Mouse (Mus musculus) forebrain, embryonic 12.5 days (tissue): ENCODE measurements around the gene Irf3. TPM values are rescaled to one million over a fixed set of nuclear protein-coding genes. Genes with fewer than 3 reads are reported as not detected.
"Not testable (repeated sequence)": the region's sequence is repeated elsewhere in the genome, so short reads cannot be mapped to it uniquely, and the experiment has no call there.

Source experiments
- ATAC-seq: fragments of 200-750 bp; cut with Nextera tagmentation; 2 replicates; pipeline ENCODE4 v1.8.0; 2017; ENCODE audit warnings: moderate TSS enrichment; ENCODE audit not compliant: low FRiP score
- H3K27ac ChIP-seq: fragments of 300-500 bp; sonication (generic); 2 replicates; pipeline ENCODE4 v1.5.1; 2016; ENCODE audit warnings: mild to moderate bottlenecking
- H3K27me3 ChIP-seq: fragments of 300-500 bp; sonication (generic); 2 replicates; pipeline ENCODE4 v1.6.1; 2016; ENCODE audit warnings: mild to moderate bottlenecking
- H3K36me3 ChIP-seq: fragments of 300-500 bp; sonication (generic); replicated peaks from 2 replicates; pipeline ENCODE4 v1.6.1; 2016; ENCODE audit warnings: mild to moderate bottlenecking
- H3K4me1 ChIP-seq: fragments of 300-500 bp; sonication (generic); 2 replicates; pipeline ENCODE4 v1.6.1; 2016
- H3K4me2 ChIP-seq: fragments of 300-500 bp; sonication (generic); 2 replicates; pipeline ENCODE4 v1.6.1; 2016; ENCODE audit warnings: mild to moderate bottlenecking, moderate library complexity
- H3K4me3 ChIP-seq: fragments of 300-500 bp; sonication (generic); replicated peaks from 2 replicates; pipeline ENCODE4 v1.5.1; 2016; ENCODE audit warnings: mild to moderate bottlenecking
- H3K9ac ChIP-seq: fragments of 300-500 bp; sonication (generic); 2 replicates; pipeline ENCODE4 v1.6.1; 2016; ENCODE audit warnings: mild to moderate bottlenecking
- H3K9me3 ChIP-seq: fragments of 300-500 bp; sonication (generic); 2 replicates; pipeline ENCODE4 v1.6.1; 2016
- WGBS: fragments of 180-500 bp; shearing (Covaris S2); methylation state at CpG from one replicate; pipeline ENCODE4 v1.1.7; 2016; 5-methylcytosine and 5-hydroxymethylcytosine counted together
- polyA plus RNA-seq: library from polyadenylated mRNA; unstranded; fragments of >200 nt; fragmentation: Nextera tagmentation; extraction: Ambion mirVana; gene quantifications from 2 replicates; pipeline ENCODE4 v1.2.1, GENCODE M21; 2016

Gene Irf3
- polyA plus RNA-seq, 1 experiment from 2014 or later, result 72.4 TPM

- H3K36me3 ChIP-seq, result peaks cover 33% of the 10 kb centered on the region
- peak overlapping the region; percentile 90 for H3K9ac ChIP-seq
- peak overlapping the region; percentile 83 for H3K27ac ChIP-seq
- peak overlapping the region; percentile 79 for H3K4me2 ChIP-seq
- no peaks in the 10 kb centered on the region for H3K9me3 ChIP-seq
- H3K27me3 ChIP-seq, result peaks cover 23% of the 10 kb centered on the region
- no peak for ATAC-seq
- H3K4me1 ChIP-seq, result peaks cover 28% of the 10 kb centered on the region
- 1% methylated on average over 20 of the region's 20 CpGs for WGBS
- H3K4me3 ChIP-seq, result peak overlapping the region; percentile 95
These were observed 18.0 kb downstream of the Irf3 start for GRCm38 (mm10) chr7:45015344-45015956.

- peak within 1 kb of the TSS; percentile 95 for H3K4me3 ChIP-seq
- no peaks in the 10 kb centered on the region for H3K9me3 ChIP-seq
- peaks cover 29% of the 10 kb centered on the region for H3K36me3 ChIP-seq
- peaks cover 28% of the 10 kb centered on the region for H3K4me1 ChIP-seq
- under 1% methylated on average over 68 of the region's 69 CpGs for WGBS
- H3K27me3 ChIP-seq, result peaks cover 24% of the 10 kb centered on the region
- ATAC-seq, result peak; percentile 93
- H3K9ac ChIP-seq, result peak within 1 kb of the TSS; percentile 90
- H3K4me2 ChIP-seq, result peak within 1 kb of the TSS; percentile 94
- H3K27ac ChIP-seq, result peak within 1 kb of the TSS; percentile 91
These were observed 18.6 kb downstream of the Irf3 start, which contains the start of gene Scaf1 for GRCm38 (mm10) chr7:45015957-45016612. Gene Scaf1 (minus strand): TSS chr7:45016363.

DNA sequence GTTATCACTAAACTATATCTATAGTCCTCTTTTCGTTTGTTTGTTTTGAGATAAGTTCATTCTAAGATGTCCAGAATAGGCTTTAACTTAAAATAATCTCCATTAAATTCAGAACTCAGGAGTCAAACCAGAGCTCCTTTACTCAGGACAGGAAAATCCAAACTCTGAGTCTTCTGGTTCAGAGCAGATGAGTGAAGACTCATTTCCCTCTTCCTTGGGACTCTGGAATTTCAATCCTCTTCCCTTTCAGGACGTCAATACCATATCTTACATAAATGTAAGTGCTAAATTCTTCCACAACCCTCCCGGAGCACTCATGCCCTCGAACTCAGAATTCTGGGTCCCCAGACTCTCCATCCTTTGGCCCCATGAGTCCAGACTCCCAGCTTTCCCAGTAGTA lies 19.3 kb downstream of the Irf3 start:
- Histone ChIP-seq H3K36me3 (peaks cover 23% of the 10 kb centered on the region), H3K9ac (peak overlapping the region; percentile 57), H3K9me3 (no peaks in the 10 kb centered on the region), H3K4me2 (peak overlapping the region; percentile 94), H3K27ac (peak overlapping the region; percentile 91), H3K27me3 (peaks cover 24% of the 10 kb centered on the region), H3K4me1 (peaks cover 28% of the 10 kb centered on the region), H3K4me3 (peak overlapping the region; percentile 95)
- WGBS, result 4% methylated on average over 4 of the region's 4 CpGs
- ATAC-seq, result no peak

DNA sequence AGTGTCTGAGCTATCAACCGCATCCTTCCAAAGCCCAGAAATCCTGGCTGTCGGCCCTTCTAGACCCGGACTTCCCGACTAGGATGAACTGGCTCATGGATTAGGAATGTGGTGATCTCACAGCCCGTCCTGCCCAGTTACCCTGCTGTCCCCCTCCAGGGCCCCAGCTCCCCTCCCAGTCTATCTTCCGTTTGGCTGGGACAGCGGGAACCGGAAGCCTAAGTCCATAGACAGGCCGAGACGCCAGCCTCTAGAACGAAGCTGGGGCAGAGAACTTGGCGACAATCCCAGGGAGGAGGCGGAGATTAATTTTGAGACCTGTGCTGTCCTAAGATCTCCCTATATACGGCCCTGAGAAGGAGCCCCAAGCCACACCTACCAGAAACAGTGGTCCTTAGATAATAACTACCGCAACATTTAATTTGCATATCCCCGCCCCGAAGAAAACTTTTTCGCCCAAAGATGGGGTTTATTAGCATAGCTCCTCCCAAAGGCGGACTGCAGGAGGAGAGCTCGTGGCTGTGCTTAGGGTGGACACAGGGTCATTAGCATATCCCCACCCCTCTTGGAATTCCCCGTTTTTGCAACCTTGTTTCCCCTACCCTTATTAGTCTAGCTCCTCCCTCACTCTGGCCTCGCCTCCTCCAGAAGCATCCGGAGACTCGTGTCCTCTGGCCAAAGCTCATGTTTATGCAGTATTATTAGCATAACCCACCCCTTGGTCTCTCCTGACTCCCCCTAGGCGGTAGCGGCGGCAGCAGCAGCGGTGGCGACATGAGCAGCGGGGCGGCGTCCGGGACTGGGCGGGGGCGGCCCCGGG lies 20.0 kb downstream of the Irf3 start, which contains the start of gene Rras:
Gene Rras, plus strand, starts transcription at position 720 of the 820 bp plus-strand sequence.
- under 1% methylated on average over 36 of the region's 36 CpGs for WGBS
- Histone ChIP-seq H3K4me1 (peaks cover 28% of the 10 kb centered on the region), H3K27ac (peak within 1 kb of the TSS; percentile 91), H3K4me2 (peak within 1 kb of the TSS; percentile 94), H3K4me3 (peak within 1 kb of the TSS; percentile 95), H3K9ac (peak within 1 kb of the TSS; percentile 59), H3K27me3 (peaks cover 24% of the 10 kb centered on the region), H3K36me3 (peaks cover 16% of the 10 kb centered on the region), H3K9me3 (no peaks in the 10 kb centered on the region)
- peak; percentile 81 for ATAC-seq

DNA sequence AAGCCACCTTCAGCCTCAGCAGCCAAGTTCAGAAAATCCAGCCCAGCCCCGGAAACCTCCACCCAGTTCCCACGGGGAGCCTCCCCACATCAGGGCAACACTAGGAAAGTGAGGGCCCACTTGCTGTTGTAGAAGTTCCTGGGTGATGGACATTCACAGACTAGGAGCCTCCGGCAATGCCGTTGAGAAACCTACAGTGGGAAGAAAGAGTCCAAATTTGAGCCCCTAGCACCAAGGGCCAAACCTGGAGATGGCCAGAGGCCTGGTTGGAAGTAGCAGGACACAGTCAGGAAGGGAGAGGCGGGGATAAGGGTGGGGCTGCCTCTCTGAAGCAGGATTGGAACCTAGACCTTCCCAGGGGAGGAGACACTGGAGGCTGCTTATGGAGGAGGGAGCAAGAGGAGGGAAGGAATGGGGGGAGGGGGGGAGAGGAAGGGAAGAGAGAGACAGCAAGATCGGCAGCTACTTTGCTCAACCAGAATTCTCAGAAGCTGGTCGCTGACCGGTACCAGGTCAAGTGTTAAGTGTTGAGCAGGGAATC lies 21.7 kb downstream of the Irf3 start:
- peaks cover 24% of the 10 kb centered on the region for H3K27me3 ChIP-seq
- 0 out of 2 replicates have a peak overlapping the region, but pooled peaks have one; percentile 7 for H3K9ac ChIP-seq
- H3K27ac ChIP-seq, result no peak overlapping the region
- no peak overlapping the region for H3K4me3 ChIP-seq
- no peak for ATAC-seq
- peaks cover 26% of the 10 kb centered on the region for H3K4me1 ChIP-seq
- WGBS, result 45% methylated on average over 8 of the region's 8 CpGs
- H3K9me3 ChIP-seq, result no peaks in the 10 kb centered on the region
- no peaks in the 10 kb centered on the region for H3K36me3 ChIP-seq
- no peak overlapping the region for H3K4me2 ChIP-seq

DNA sequence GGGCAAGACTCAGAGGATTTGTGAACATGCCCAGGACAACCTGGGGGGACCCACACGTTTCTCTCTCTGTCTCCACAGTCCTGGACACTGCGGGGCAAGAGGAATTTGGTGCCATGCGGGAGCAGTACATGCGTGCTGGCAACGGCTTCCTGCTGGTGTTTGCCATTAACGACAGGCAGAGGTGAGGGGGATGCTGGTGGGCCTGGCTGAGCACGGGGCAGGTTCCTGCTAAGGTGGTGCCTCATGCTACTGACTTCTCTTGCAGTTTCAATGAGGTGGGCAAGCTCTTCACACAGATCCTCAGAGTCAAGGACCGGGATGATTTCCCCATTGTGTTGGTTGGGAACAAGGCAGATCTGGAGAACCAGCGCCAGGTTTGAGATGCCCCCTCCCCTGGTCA lies 22.8 kb downstream of the Irf3 start:
- Histone ChIP-seq H3K4me3 (no peak overlapping the region), H3K9me3 (no peaks in the 10 kb centered on the region)

GRCm38 (mm10) chr7:45023711-45024110 lies 26.3 kb downstream of the Irf3 start:
- H3K4me3 ChIP-seq, H3K4me1 ChIP-seq, H3K9ac ChIP-seq, H3K4me2 ChIP-seq, H3K9me3 ChIP-seq, ATAC-seq, H3K27ac ChIP-seq: not testable (repeated sequence)
- Histone ChIP-seq H3K27me3 (peaks cover 19% of the 10 kb centered on the region), H3K36me3 (peaks cover 18% of the 10 kb centered on the region)
- 82% methylated on average over 5 of the region's 5 CpGs for WGBS

More for the DNA sequence above, 22.8 kb downstream of the Irf3 start:
- Histone ChIP-seq H3K4me2 (no peak overlapping the region), H3K27me3 (peaks cover 24% of the 10 kb centered on the region), H3K9ac (no peak overlapping the region), H3K36me3 (no peaks in the 10 kb centered on the region), H3K4me1 (peaks cover 15% of the 10 kb centered on the region), H3K27ac (no peak overlapping the region)
- ATAC-seq, result no peak
- 82% methylated on average over 9 of the region's 9 CpGs for WGBS

GRCm38 (mm10) chr7:45024281-45025248 lies 27.1 kb downstream of the Irf3 start:
- Histone ChIP-seq H3K9me3 (no peaks in the 10 kb centered on the region), H3K27me3 (peaks cover 11% of the 10 kb centered on the region), H3K27ac (0 out of 2 replicates have a peak overlapping the region, but pooled peaks have one; percentile 42), H3K36me3 (peaks cover 27% of the 10 kb centered on the region), H3K4me1 (no peaks in the 10 kb centered on the region; the same call in 1 of the 2 replicates), H3K4me2 (no peak overlapping the region), H3K9ac (no peak overlapping the region), H3K4me3 (no peak overlapping the region)
- 89% methylated on average over 15 of the region's 15 CpGs for WGBS
- no peak for ATAC-seq

DNA sequence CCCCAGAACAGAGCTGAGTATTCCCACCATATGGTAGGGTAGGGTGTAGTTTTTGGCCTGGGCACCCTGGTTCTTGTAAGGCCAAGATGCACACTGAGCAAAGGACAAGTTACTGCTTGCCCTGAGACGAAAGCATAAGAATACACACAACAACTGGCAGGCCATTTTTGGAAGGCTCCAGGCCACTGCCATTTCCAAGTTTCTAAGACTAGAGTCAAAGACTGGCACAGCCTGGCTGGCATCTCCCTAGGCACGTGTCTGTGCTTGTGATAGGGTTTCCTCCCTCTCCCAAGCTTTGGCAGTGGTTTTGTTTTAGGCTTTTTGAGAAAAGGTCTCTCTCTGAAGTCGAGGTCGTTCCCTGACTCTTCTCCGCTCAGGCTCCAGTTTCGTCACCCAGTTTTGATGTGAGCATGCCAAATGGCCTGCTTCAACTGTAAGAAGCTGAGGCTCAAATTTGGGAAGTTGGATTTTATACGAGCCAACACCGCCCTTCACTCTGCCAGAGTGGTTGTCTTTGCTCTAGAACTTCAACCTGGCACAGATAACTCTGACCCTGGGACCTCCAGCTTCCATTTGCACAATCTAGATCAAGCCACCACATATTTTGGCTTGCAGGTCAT lies 28.3 kb downstream of the Irf3 start:
- Histone ChIP-seq H3K27me3 (no peaks in the 10 kb centered on the region), H3K9ac (no peak overlapping the region), H3K4me2 (no peak overlapping the region), H3K36me3 (peaks cover 38% of the 10 kb centered on the region), H3K9me3 (no peaks in the 10 kb centered on the region), H3K27ac (0 out of 2 replicates have a peak overlapping the region, but pooled peaks have one; percentile 42), H3K4me3 (no peak overlapping the region), H3K4me1 (no peaks in the 10 kb centered on the region; the same call in 1 of the 2 replicates)
- 81% methylated on average over 8 of the region's 8 CpGs for WGBS
- ATAC-seq, result no peak

- 63% methylated on average over 2 of the region's 2 CpGs for WGBS
- H3K9me3 ChIP-seq, result no peaks in the 10 kb centered on the region
- peaks cover 43% of the 10 kb centered on the region for H3K36me3 ChIP-seq
- no peaks in the 10 kb centered on the region for H3K27me3 ChIP-seq
- H3K9ac ChIP-seq, result no peak overlapping the region
- no peak overlapping the region for H3K27ac ChIP-seq
- no peak; the same call in 1 of the 2 replicates for ATAC-seq
- no peak overlapping the region for H3K4me2 ChIP-seq
- no peaks in the 10 kb centered on the region; the same call in 1 of the 2 replicates for H3K4me1 ChIP-seq
- H3K4me3 ChIP-seq, result no peak overlapping the region
These were observed 28.8 kb downstream of the Irf3 start for GRCm38 (mm10) chr7:45026256-45026655.

DNA sequence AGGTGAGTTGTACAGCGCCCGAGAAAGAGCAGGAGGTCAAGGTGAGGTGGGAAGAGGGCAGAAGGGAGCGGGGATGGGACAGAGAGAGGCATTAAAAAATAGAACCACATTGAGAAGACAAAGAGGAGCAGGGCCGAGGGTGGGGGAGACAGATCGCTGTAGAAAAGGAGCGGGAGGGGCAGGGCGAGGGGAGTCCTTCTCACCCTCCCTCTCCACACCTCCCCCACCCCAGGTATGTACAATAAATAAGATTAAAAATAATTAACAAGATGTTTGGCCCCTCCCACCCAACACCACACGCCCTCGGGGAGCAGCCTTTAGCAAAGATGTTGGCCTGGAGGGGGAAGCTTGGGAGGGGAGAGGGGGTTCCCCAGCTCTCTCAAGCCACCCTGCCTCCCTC lies 30.3 kb downstream of the Irf3 start:
- H3K4me2 ChIP-seq, result no peak overlapping the region
- H3K36me3 ChIP-seq, result peaks cover 58% of the 10 kb centered on the region
- no peaks in the 10 kb centered on the region for H3K27me3 ChIP-seq
- no peaks in the 10 kb centered on the region; the same call in 1 of the 2 replicates for H3K4me1 ChIP-seq
- no peak for ATAC-seq
- 92% methylated on average over 9 of the region's 9 CpGs for WGBS
- H3K9me3 ChIP-seq, result no peaks in the 10 kb centered on the region
- no peak overlapping the region for H3K9ac ChIP-seq
- no peak overlapping the region for H3K4me3 ChIP-seq
- H3K27ac ChIP-seq, result no peak overlapping the region
